Comparison of ENCODE assay signal across 13 mouse cellular contexts in genomic region chr16:48360887-48361286, GRCm38 (mm10). TPM values are rescaled to one million over a fixed set of nuclear protein-coding genes. Genes with fewer than 3 reads are reported as not detected.
DNase-seq lines count a peak whose midpoint lies in the region; ATAC-seq and TF ChIP-seq lines count a peak whose summit lies in the region.
"Had no signal": no experiment of that assay in that cellular context is flagged by ENCODE, and none has a peak within 500 bp of the region (broad histone marks: within the 10 kb centered on the region; RNA-seq: fewer than 3 reads in every experiment).

No protein-coding gene starts in this region.

- H3K4me3 ChIP-seq in heart, embryonic 11.5 days (ENCODE audit: low read depth, low read length): no peak overlapping the region
- H3K4me3 ChIP-seq in gastrocnemius, adult 2 months: no peak overlapping the region
- H3K4me3 ChIP-seq: embryonic facial prominence, embryonic 15.5 days; liver, embryonic 12.5 days had no signal

- no peaks in the 10 kb centered on the region for H3K27me3 ChIP-seq in heart, embryonic 11.5 days (ENCODE audit: control insufficient read depth, insufficient read depth, low read length)
- H3K27me3 ChIP-seq: embryonic facial prominence, embryonic 15.5 days; liver, embryonic 12.5 days had no signal

- 0 out of 2 replicates have a peak, but pooled peaks cover 2% of the 10 kb centered on the region for H3K9me3 ChIP-seq in heart, embryonic 11.5 days (replicated peaks; ENCODE audit: control insufficient read depth, low read length)
- H3K9me3 ChIP-seq: embryonic facial prominence, embryonic 15.5 days; liver, embryonic 12.5 days had no signal

- H3K4me1 ChIP-seq in heart, embryonic 11.5 days (ENCODE audit: control insufficient read depth, insufficient read depth, low read length): no peaks in the 10 kb centered on the region
- H3K4me1 ChIP-seq: embryonic facial prominence, embryonic 15.5 days; liver, embryonic 12.5 days had no signal

- DNase-seq in heart, postnatal 10 days: peak; percentile 2 to 4
- peak; percentile 71 to 79 for DNase-seq in cerebellum, postnatal 25 days
- peak; percentile 68 for DNase-seq in layer of hippocampus, adult 9-11 months
- peak; percentile 58 to 68 for DNase-seq in right cerebral cortex, postnatal 10 days (ENCODE audit: low spot score in 2 of 2)
- no peak for DNase-seq in adrenal gland, postnatal 10 days
- DNase-seq in gastrocnemius, adult 2 months: no peak
- DNase-seq: kidney, adult 18-20 months had no signal

- no peak overlapping the region for H3K27ac ChIP-seq in heart, embryonic 11.5 days (ENCODE audit: low read depth, low read length)
- no peak overlapping the region for H3K27ac ChIP-seq in gastrocnemius, adult 2 months
- H3K27ac ChIP-seq: embryonic facial prominence, embryonic 15.5 days; liver, embryonic 12.5 days had no signal

- ATAC-seq in heart, embryonic 11.5 days (replicated peaks; ENCODE audit: insufficient number of reproducible peaks, low FRiP score, low TSS enrichment): no peak
- ATAC-seq in activated CD4-positive, CD25-positive, alpha-beta regulatory T cell, adult 4 months: no peak
- ATAC-seq: liver, embryonic 12.5 days had no signal

- no peak for TF ChIP-seq CTCF in gastrocnemius, adult 2 months (IDR thresholded peaks at IDR 0.05)

- H3K9ac ChIP-seq in heart, embryonic 11.5 days (ENCODE audit: low read depth, low read length): no peak overlapping the region
- H3K9ac ChIP-seq: embryonic facial prominence, embryonic 15.5 days; liver, embryonic 12.5 days had no signal

- intact Hi-C loops in heart, postnatal 10 days (cut with DNase I): no loop called here
- intact Hi-C loops in gastrocnemius, adult 2 months (cut with DNase I): no loop called here

- H3K36me3 ChIP-seq in heart, embryonic 11.5 days (ENCODE audit: control insufficient read depth, insufficient read depth, low read length): no peaks in the 10 kb centered on the region
- H3K36me3 ChIP-seq: embryonic facial prominence, embryonic 15.5 days; liver, embryonic 12.5 days had no signal

- WGBS in heart, embryonic 11.5 days (ENCODE audit: insufficient replicate concordance): 90% methylated on average over 12 of the region's 12 CpGs

- no peak overlapping the region for H3K4me2 ChIP-seq in heart, embryonic 11.5 days
- H3K4me2 ChIP-seq: embryonic facial prominence, embryonic 15.5 days; liver, embryonic 12.5 days had no signal

RNA-seq across cellular contexts. Expression of gene Gm5485, which starts 51.3 kb away (rescaled TPM):
- not detected for total RNA-seq in heart, postnatal 10 days (2021)
- not detected in 2 replicates for polyA plus RNA-seq in heart, embryonic 11.5 days (2014; fragmentation: Nextera tagmentation; extraction: Ambion mirVana)
- polyA plus RNA-seq in activated CD4-positive, CD25-positive, alpha-beta regulatory T cell, adult 4 months (2017; shearing (Covaris generic)): not detected
- total RNA-seq in adrenal gland, postnatal 10 days (2021): not detected
- total RNA-seq in gastrocnemius, adult 2 months (2021): not detected
- total RNA-seq: megakaryocyte-erythroid progenitor cell, adult 5-6 weeks had no signal
- polyA plus RNA-seq: embryonic facial prominence, embryonic 15.5 days; liver, embryonic 12.5 days had no signal

RNA-seq across cellular contexts. Expression of gene Dppa2, which starts 57.2 kb away (rescaled TPM):
- total RNA-seq in heart, postnatal 10 days (2021): not detected
- polyA plus RNA-seq in heart, embryonic 11.5 days (2014; fragmentation: Nextera tagmentation; extraction: Ambion mirVana): not detected in 2 replicates
- polyA plus RNA-seq in activated CD4-positive, CD25-positive, alpha-beta regulatory T cell, adult 4 months (2017; shearing (Covaris generic)): not detected
- not detected for total RNA-seq in adrenal gland, postnatal 10 days (2021)
- not detected for total RNA-seq in gastrocnemius, adult 2 months (2021)
- total RNA-seq: megakaryocyte-erythroid progenitor cell, adult 5-6 weeks had no signal
- polyA plus RNA-seq: embryonic facial prominence, embryonic 15.5 days; liver, embryonic 12.5 days; stomach, embryonic 16.5 days had no signal

Comparison
In these comparisons a context has a peak if more than half of its experiments do, and no peak if none do; other contexts are left out.
1. DNase-seq: peak in heart, postnatal 10 days (2 of 2), cerebellum, postnatal 25 days (2 of 2), layer of hippocampus, adult 9-11 months (single experiment) and right cerebral cortex, postnatal 10 days (2 of 2); none in adrenal gland, postnatal 10 days (single experiment) and gastrocnemius, adult 2 months (single experiment).